Mouse (Mus musculus) cortical plate, adult 2 months (tissue): Measurements from ENCODE around the gene Tnc.

Source experiments
- CTCF ChIP-seq: fragments of 200-500 bp; IDR thresholded peaks from 2 replicates; pipeline ENCODE4 v1.5.1; 2011; ENCODE audit warnings: mild to moderate bottlenecking, control low read depth, low read length; ENCODE audit not compliant: insufficient read depth; ENCODE audit errors: extremely low read depth
- POLR2A ChIP-seq: fragments of 200-500 bp; IDR thresholded peaks from 2 replicates; pipeline ENCODE4 v1.6.1; 2011; ENCODE audit warnings: mild to moderate bottlenecking, low read length, control low read depth; ENCODE audit not compliant: insufficient read depth; ENCODE audit errors: extremely low read depth

- TF ChIP-seq POLR2A (no peak), CTCF (no peak)
Measured at GRCm38 (mm10) chr4:63972536-63972935, 74.3 kb downstream of the Tnc start.
